Mouse (Mus musculus): ENCODE data around the gene C4bp. TPM values are rescaled to one million over a fixed set of nuclear protein-coding genes. Genes with fewer than 3 reads are reported as not detected.

C4bp gene
- polyA plus RNA-seq, 3 experiments from 2014 or later = 0.09 TPM; not detected in 2

Other genes starting within 250 kb of the C4bp start
- not detected for gene Cd55b, start 238.6 kb downstream of the C4bp start, polyA plus RNA-seq (2017; shearing (Covaris generic))
- gene Cd55, start 198.9 kb downstream of the C4bp start, polyA plus RNA-seq (2017; shearing (Covaris generic)) = 10 to 100 TPM; 22.5 to 38.6 (median 31.5) TPM
- gene Zp3r, start 32.0 kb downstream of the C4bp start, polyA plus RNA-seq (2017; shearing (Covaris generic)) = not detected
- not detected for gene Gm29427, start 54.2 kb upstream of the C4bp start, polyA plus RNA-seq (2017; shearing (Covaris generic))
- 10 to 100 TPM; 15.7 to 23.2 (median 19.5) TPM for gene Yod1, start 55.7 kb upstream of the C4bp start, polyA plus RNA-seq (2017; shearing (Covaris generic))
- 1 to 10 TPM in 2 of 3 experiments, under 1 TPM in 1; 0.68 to 4.3 (median 2.6) TPM for gene Pfkfb2, start 67.6 kb upstream of the C4bp start, polyA plus RNA-seq (2017; shearing (Covaris generic))
- under 1 TPM in 1 of 3 experiments, not detected in 2; 0.36 TPM for gene AA986860, start 70.3 kb upstream of the C4bp start, polyA plus RNA-seq (2017; shearing (Covaris generic))
- under 1 TPM in 1 of 3 experiments, not detected in 2; 0.19 TPM for gene Fcamr, start 139.3 kb upstream of the C4bp start, polyA plus RNA-seq (2017; shearing (Covaris generic))
- under 1 TPM in 1 of 3 experiments, not detected in 2; 0.19 TPM for gene Pigr, start 165.1 kb upstream of the C4bp start, polyA plus RNA-seq (2017; shearing (Covaris generic))
- 1 to 10 TPM in 2 of 3 experiments, not detected in 1; 2.2 to 2.7 TPM for gene Fcmr, start 204.0 kb upstream of the C4bp start, polyA plus RNA-seq (2017; shearing (Covaris generic))
- gene Il24, start 225.8 kb upstream of the C4bp start, polyA plus RNA-seq (2017; shearing (Covaris generic)) = not detected
- gene Il20, start 249.8 kb upstream of the C4bp start, polyA plus RNA-seq (2017; shearing (Covaris generic)) = not detected